Mouse (Mus musculus) neural tube, embryonic 13.5 days (tissue): ENCODE results near the gene Gpatch8. TPM values are rescaled to one million over a fixed set of nuclear protein-coding genes. Genes with fewer than 3 reads are reported as not detected.
A peak's percentile ranks its signal among the peaks of the same experiment; 100 is the strongest.

Source experiments
- ATAC-seq: fragments of 200-750 bp; cut with Nextera tagmentation; 2 replicates; pipeline ENCODE4 v1.8.0; 2017; ENCODE audit warnings: low read depth, mild to moderate bottlenecking, moderate TSS enrichment, moderate library complexity
- H3K27ac ChIP-seq: fragments of 300-500 bp; sonication (generic); replicated peaks from 2 replicates; pipeline ENCODE4 v1.5.1; 2015; ENCODE audit warnings: moderate library complexity, mild to moderate bottlenecking, inconsistent platforms
- H3K27me3 ChIP-seq: fragments of 300-500 bp; sonication (generic); 2 replicates; pipeline ENCODE4 v1.6.1; 2015; ENCODE audit warnings: mild to moderate bottlenecking, inconsistent platforms
- H3K36me3 ChIP-seq: fragments of 300-500 bp; sonication (generic); 2 replicates; pipeline ENCODE4 v1.6.1; 2015; ENCODE audit warnings: mild to moderate bottlenecking, inconsistent platforms
- H3K4me1 ChIP-seq: fragments of 300-500 bp; sonication (generic); replicated peaks from 2 replicates; pipeline ENCODE4 v1.6.1; 2015; ENCODE audit warnings: inconsistent platforms
- H3K4me2 ChIP-seq: fragments of 300-500 bp; sonication (generic); 2 replicates; pipeline ENCODE4 v1.6.1; 2015; ENCODE audit warnings: inconsistent platforms, mild to moderate bottlenecking, moderate library complexity
- H3K4me3 ChIP-seq: fragments of 300-500 bp; sonication (generic); 2 replicates; pipeline ENCODE4 v1.5.1; 2015; ENCODE audit warnings: mild to moderate bottlenecking, inconsistent platforms
- H3K9ac ChIP-seq: fragments of 300-500 bp; sonication (generic); 2 replicates; pipeline ENCODE4 v1.6.1; 2015; ENCODE audit warnings: moderate library complexity, mild to moderate bottlenecking, inconsistent platforms
- H3K9me3 ChIP-seq: fragments of 300-500 bp; sonication (generic); 2 replicates; pipeline ENCODE4 v1.6.1; 2016; ENCODE audit warnings: inconsistent platforms
- WGBS: fragments of 180-500 bp; shearing (Covaris S2); methylation state at CpG from one replicate; pipeline ENCODE4 v1.1.7; 2015; 5-methylcytosine and 5-hydroxymethylcytosine counted together
- polyA plus RNA-seq: library from polyadenylated mRNA; unstranded; fragments of >200 nt; fragmentation: Nextera tagmentation; extraction: Ambion mirVana; gene quantifications from 2 replicates; pipeline ENCODE4 v1.2.1, GENCODE M21; 2015

Gpatch8 gene
- polyA plus RNA-seq, 1 experiment from 2014 or later: 77.5 TPM

GRCm38 (mm10) chr11:102486733-102487386 lies 69.3 kb downstream of the Gpatch8 start:
- peak; percentile 83 for ATAC-seq
- no peak overlapping the region for H3K4me2 ChIP-seq

GRCm38 (mm10) chr11:102481779-102482178 lies 74.4 kb downstream of the Gpatch8 start:
- Histone ChIP-seq H3K4me3 (no peak overlapping the region), H3K4me2 (no peak overlapping the region), H3K36me3 (peaks cover 87% of the 10 kb centered on the region), H3K27ac (no peak overlapping the region), H3K4me1 (no peaks in the 10 kb centered on the region), H3K27me3 (no peaks in the 10 kb centered on the region), H3K9ac (no peak overlapping the region), H3K9me3 (no peaks in the 10 kb centered on the region)
- no peak for ATAC-seq
- WGBS: 95% methylated on average over 10 of the region's 10 CpGs

More at GRCm38 (mm10) chr11:102486733-102487386, 69.3 kb downstream of the Gpatch8 start:
- no peak overlapping the region for H3K27ac ChIP-seq
- 70% methylated on average over 11 of the region's 11 CpGs for WGBS
- H3K4me1 ChIP-seq: no peaks in the 10 kb centered on the region
- H3K27me3 ChIP-seq: no peaks in the 10 kb centered on the region
- H3K36me3 ChIP-seq: peaks cover 56% of the 10 kb centered on the region
- no peak overlapping the region for H3K4me3 ChIP-seq
- no peaks in the 10 kb centered on the region for H3K9me3 ChIP-seq
- H3K9ac ChIP-seq: no peak overlapping the region

- 88% methylated on average over 4 of the region's 4 CpGs for WGBS
- no peaks in the 10 kb centered on the region for H3K9me3 ChIP-seq
- H3K9ac ChIP-seq: no peak overlapping the region
- H3K4me1 ChIP-seq: no peaks in the 10 kb centered on the region
- H3K4me2 ChIP-seq: no peak overlapping the region
- H3K27ac ChIP-seq: no peak overlapping the region
- no peaks in the 10 kb centered on the region for H3K27me3 ChIP-seq
- H3K4me3 ChIP-seq: no peak overlapping the region
- H3K36me3 ChIP-seq: peaks cover 85% of the 10 kb centered on the region
- ATAC-seq: no peak
These were observed 75.3 kb downstream of the Gpatch8 start for GRCm38 (mm10) chr11:102480897-102481296.

GRCm38 (mm10) chr11:102480111-102480510 lies 76.1 kb downstream of the Gpatch8 start:
- H3K4me3 ChIP-seq: no peak overlapping the region
- H3K9ac ChIP-seq: no peak overlapping the region
- H3K4me1 ChIP-seq: no peaks in the 10 kb centered on the region
- no peaks in the 10 kb centered on the region for H3K27me3 ChIP-seq
- no peaks in the 10 kb centered on the region for H3K9me3 ChIP-seq
- WGBS: 98% methylated on average over 15 of the region's 15 CpGs
- no peak overlapping the region for H3K4me2 ChIP-seq
- no peak overlapping the region for H3K27ac ChIP-seq
- peaks cover 85% of the 10 kb centered on the region for H3K36me3 ChIP-seq
- no peak for ATAC-seq

GRCm38 (mm10) chr11:102479581-102479980 lies 76.6 kb downstream of the Gpatch8 start:
- ATAC-seq: no peak
- peaks cover 84% of the 10 kb centered on the region for H3K36me3 ChIP-seq
- 96% methylated on average over 23 of the region's 23 CpGs for WGBS

GRCm38 (mm10) chr11:102478671-102479070 lies 77.5 kb downstream of the Gpatch8 start:
- ATAC-seq: no peak; the same call in 1 of the 2 replicates
- Histone ChIP-seq H3K4me3 (no peak overlapping the region), H3K4me2 (no peak overlapping the region), H3K4me1 (no peaks in the 10 kb centered on the region), H3K27me3 (no peaks in the 10 kb centered on the region), H3K27ac (no peak overlapping the region), H3K9me3 (no peaks in the 10 kb centered on the region), H3K9ac (no peak overlapping the region), H3K36me3 (peaks cover 86% of the 10 kb centered on the region)
- 73% methylated on average over 3 of the region's 3 CpGs for WGBS

More at GRCm38 (mm10) chr11:102479581-102479980, 76.6 kb downstream of the Gpatch8 start:
- Histone ChIP-seq H3K4me2 (no peak overlapping the region), H3K9me3 (no peaks in the 10 kb centered on the region), H3K9ac (no peak overlapping the region), H3K4me1 (no peaks in the 10 kb centered on the region), H3K27me3 (no peaks in the 10 kb centered on the region), H3K4me3 (no peak overlapping the region), H3K27ac (no peak overlapping the region)

GRCm38 (mm10) chr11:102475027-102475426 lies 81.2 kb downstream of the Gpatch8 start:
- Histone ChIP-seq H3K9me3 (no peaks in the 10 kb centered on the region), H3K27ac (no peak overlapping the region), H3K36me3 (peaks cover 53% of the 10 kb centered on the region), H3K4me2 (no peak overlapping the region), H3K4me3 (no peak overlapping the region), H3K4me1 (no peaks in the 10 kb centered on the region), H3K27me3 (no peaks in the 10 kb centered on the region), H3K9ac (no peak overlapping the region)
- ATAC-seq: no peak
- WGBS: 85% methylated on average over 3 of the region's 3 CpGs

GRCm38 (mm10) chr11:102469648-102470357 lies 86.4 kb downstream of the Gpatch8 start, which contains the start of gene Itga2b:
Gene Itga2b (minus strand): TSS chr11:102470122.
- 61% methylated on average over 11 of the region's 11 CpGs for WGBS
- peaks cover 6% of the 10 kb centered on the region for H3K36me3 ChIP-seq
- no peak within 1 kb of the TSS for H3K27ac ChIP-seq
- peaks cover 9% of the 10 kb centered on the region for H3K27me3 ChIP-seq
- H3K4me1 ChIP-seq: peaks cover 24% of the 10 kb centered on the region
- no peak within 1 kb of the TSS for H3K4me2 ChIP-seq
- no peak within 1 kb of the TSS for H3K4me3 ChIP-seq
- ATAC-seq: no peak
- no peaks in the 10 kb centered on the region for H3K9me3 ChIP-seq
- no peak within 1 kb of the TSS for H3K9ac ChIP-seq

GRCm38 (mm10) chr11:102467041-102467631 lies 89.1 kb downstream of the Gpatch8 start:
- H3K9ac ChIP-seq: peak overlapping the region; percentile 66
- peak; percentile 91 for ATAC-seq
- H3K36me3 ChIP-seq: no peaks in the 10 kb centered on the region
- peaks cover 24% of the 10 kb centered on the region for H3K4me1 ChIP-seq
- H3K4me2 ChIP-seq: peak overlapping the region; percentile 78
- H3K9me3 ChIP-seq: no peaks in the 10 kb centered on the region
- WGBS: under 1% methylated on average over 37 of the region's 37 CpGs
- peak overlapping the region; percentile 36 for H3K4me3 ChIP-seq
- peaks cover 10% of the 10 kb centered on the region for H3K27me3 ChIP-seq
- H3K27ac ChIP-seq: peak overlapping the region; percentile 49; the same call in 1 of the 2 replicates

- ATAC-seq: no peak
- Histone ChIP-seq H3K4me3 (no peak overlapping the region), H3K36me3 (no peaks in the 10 kb centered on the region), H3K27me3 (peaks cover 10% of the 10 kb centered on the region), H3K4me1 (peaks cover 24% of the 10 kb centered on the region), H3K9me3 (no peaks in the 10 kb centered on the region), H3K27ac (0 out of 2 replicates have a peak overlapping the region, but pooled peaks have one; percentile 5), H3K4me2 (peak overlapping the region; percentile 33; the same call in 1 of the 2 replicates), H3K9ac (no peak overlapping the region)
- WGBS: 10% methylated on average over 26 of the region's 26 CpGs
These were observed 90.3 kb downstream of the Gpatch8 start for GRCm38 (mm10) chr11:102465713-102466436.

- no peaks in the 10 kb centered on the region for H3K36me3 ChIP-seq
- H3K27ac ChIP-seq: no peak overlapping the region
- no peak overlapping the region for H3K4me3 ChIP-seq
- peaks cover 24% of the 10 kb centered on the region for H3K4me1 ChIP-seq
- H3K9ac ChIP-seq: no peak overlapping the region
- ATAC-seq: no peak
- 92% methylated on average over 6 of the region's 6 CpGs for WGBS
- H3K4me2 ChIP-seq: no peak overlapping the region
- H3K9me3 ChIP-seq: no peaks in the 10 kb centered on the region
- peaks cover 11% of the 10 kb centered on the region for H3K27me3 ChIP-seq
These were observed 91.3 kb downstream of the Gpatch8 start for GRCm38 (mm10) chr11:102464901-102465300.
